Mouse (Mus musculus) lung, postnatal 0 days (tissue): Measurements from ENCODE around the gene Pdcl2. TPM values are rescaled to one million over a fixed set of nuclear protein-coding genes. Genes with fewer than 3 reads are reported as not detected.

Experiments used
- ATAC-seq: fragments of 200-750 bp; cut with Nextera tagmentation; 2 replicates; pipeline ENCODE4 v1.8.0; 2017; ENCODE audit warnings: moderate library complexity
- DNase-seq: peaks from one replicate; pipeline ENCODE4 v3.0.0-alpha.2; 2016; ENCODE audit warnings: low spot score
- H3K27ac ChIP-seq: fragments of 300-500 bp; sonication (generic); 2 replicates; pipeline ENCODE4 v1.5.1; 2014; ENCODE audit warnings: antibody characterized with exemption, mild to moderate bottlenecking, low read length, mixed read lengths
- H3K27me3 ChIP-seq: fragments of 300-500 bp; sonication (generic); replicated peaks from 2 replicates; pipeline ENCODE4 v1.6.1; 2014; ENCODE audit warnings: low read length, mixed read lengths; ENCODE audit not compliant: insufficient read depth
- H3K36me3 ChIP-seq: fragments of 300-500 bp; sonication (generic); 2 replicates; pipeline ENCODE4 v1.6.1; 2014; ENCODE audit warnings: low read length, mixed read lengths; ENCODE audit not compliant: insufficient read depth
- H3K4me1 ChIP-seq: fragments of 300-500 bp; sonication (generic); 2 replicates; pipeline ENCODE4 v1.6.1; 2014; ENCODE audit warnings: antibody characterized with exemption, low read depth, low read length, mixed read lengths; ENCODE audit not compliant: insufficient read depth
- H3K4me2 ChIP-seq: fragments of 300-500 bp; sonication (generic); replicated peaks from 2 replicates; pipeline ENCODE4 v1.6.1; 2014; ENCODE audit warnings: low read depth, mild to moderate bottlenecking, low read length, moderate library complexity, mixed read lengths
- H3K4me3 ChIP-seq: fragments of 300-500 bp; sonication (generic); 2 replicates; pipeline ENCODE4 v1.5.1; 2014; ENCODE audit warnings: low read depth, low read length
- H3K9ac ChIP-seq: fragments of 300-500 bp; sonication (generic); replicated peaks from 2 replicates; pipeline ENCODE4 v1.6.1; 2014; ENCODE audit warnings: low read depth, mild to moderate bottlenecking
- H3K9me3 ChIP-seq: fragments of 300-500 bp; sonication (generic); 2 replicates; pipeline ENCODE4 v1.6.1; 2016; ENCODE audit warnings: low read length, mixed read lengths
- CTCF ChIP-seq: IDR thresholded peaks from 2 replicates; pipeline ENCODE4 v1.5.1; 2016; ENCODE audit warnings: antibody characterized with exemption, mild to moderate bottlenecking
- EP300 ChIP-seq: IDR thresholded peaks from 2 replicates; pipeline ENCODE4 v1.6.1; 2016; ENCODE audit warnings: antibody characterized with exemption, mild to moderate bottlenecking, control low read depth
- WGBS: fragments of 180-500 bp; shearing (Covaris S2); extraction: QIAGEN DNeasy Blood & Tissue Kit; methylation state at CpG from one replicate; pipeline ENCODE4 v1.1.7; 2014; 5-methylcytosine and 5-hydroxymethylcytosine counted together
- polyA plus RNA-seq: library from polyadenylated mRNA; unstranded; fragments of >200 nt; fragmentation: Nextera tagmentation; extraction: Ambion mirVana; gene quantifications from 2 replicates; pipeline ENCODE4 v1.2.1, GENCODE M21; 2015

Gene Pdcl2
- polyA plus RNA-seq, 1 experiment from 2014 or later = not detected

- Histone ChIP-seq H3K4me1 (peaks cover 4% of the 10 kb centered on the region; the same call in 1 of the 2 replicates), H3K9ac (no peak overlapping the region), H3K27ac (no peak overlapping the region), H3K4me3 (no peak overlapping the region), H3K4me2 (no peak overlapping the region), H3K27me3 (0 out of 2 replicates have a peak, but pooled peaks cover 6% of the 10 kb centered on the region), H3K36me3 (no peaks in the 10 kb centered on the region), H3K9me3 (no peaks in the 10 kb centered on the region)
- WGBS = 58% methylated on average over 1 of the region's 1 CpGs
- ATAC-seq = no peak
- DNase-seq = peak; percentile 19
- TF ChIP-seq CTCF = peak; percentile 35
- TF ChIP-seq EP300 = no peak
Observed at GRCm38 (mm10) chr5:76360057-76360456, 29.1 kb upstream of the Pdcl2 start.

DNA sequence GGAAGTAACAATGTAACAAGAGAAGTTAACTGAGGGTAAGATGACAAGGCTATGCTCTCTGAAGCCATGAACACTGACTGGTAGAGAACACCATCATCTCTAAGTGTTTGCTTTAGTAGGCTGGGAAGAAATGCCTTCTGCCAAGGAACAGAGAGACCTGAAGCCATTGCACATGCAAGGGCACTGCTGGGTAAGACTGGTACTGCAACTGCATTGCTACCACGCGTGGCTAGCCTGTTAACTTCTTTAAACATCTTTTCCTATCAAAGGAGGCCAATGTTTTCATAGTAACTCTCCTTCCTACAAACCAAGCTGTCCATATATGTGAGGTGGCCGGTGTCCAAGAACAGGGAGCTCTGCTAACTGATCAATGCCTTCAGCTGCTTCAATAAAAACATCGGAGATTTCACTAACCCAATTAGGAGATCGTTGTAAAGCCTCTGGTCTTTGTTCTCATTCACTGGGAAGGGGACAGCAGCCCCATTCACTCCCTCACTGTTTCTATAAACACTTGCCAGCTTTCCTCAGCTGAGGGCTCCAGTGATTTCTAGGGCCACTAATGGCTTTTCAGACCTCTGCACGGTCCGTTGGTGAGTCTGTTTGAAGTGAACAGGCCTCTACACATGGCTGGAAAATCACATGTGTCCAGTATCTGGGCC lies 21.1 kb upstream of the Pdcl2 start:
- ATAC-seq = peak; percentile 87
- Histone ChIP-seq H3K4me1 (no peaks in the 10 kb centered on the region), H3K36me3 (no peaks in the 10 kb centered on the region), H3K9me3 (no peaks in the 10 kb centered on the region), H3K4me3 (no peak overlapping the region), H3K4me2 (no peak overlapping the region), H3K27ac (no peak overlapping the region), H3K9ac (no peak overlapping the region), H3K27me3 (no peaks in the 10 kb centered on the region)
- peak; percentile 22 for DNase-seq
- WGBS = 64% methylated on average over 7 of the region's 7 CpGs
- TF ChIP-seq EP300 (no peak), CTCF (peak; percentile 54)

DNA sequence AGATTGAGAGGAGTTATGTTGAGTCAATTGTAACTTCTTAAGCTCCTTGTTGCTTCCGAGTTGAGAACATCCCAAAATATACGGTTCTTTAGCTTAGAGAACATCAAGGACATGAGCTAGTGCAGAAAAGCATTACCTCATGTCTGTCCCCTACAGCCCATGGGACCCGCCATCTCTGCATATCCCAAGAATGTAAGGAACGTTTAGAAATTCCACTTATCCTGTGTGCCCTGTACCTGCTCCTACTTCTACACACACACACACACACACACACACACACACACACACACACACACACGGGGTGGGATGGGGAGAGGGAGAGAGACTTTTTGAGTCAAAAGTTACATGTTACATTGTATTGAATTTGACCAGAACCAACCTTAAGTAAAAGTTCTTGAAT lies 20.6 kb upstream of the Pdcl2 start:
- WGBS = 52% methylated on average over 5 of the region's 5 CpGs
- peak; percentile 87 for ATAC-seq
- H3K9me3 ChIP-seq = no peaks in the 10 kb centered on the region
- no peak overlapping the region for H3K4me2 ChIP-seq
- no peak overlapping the region for H3K4me3 ChIP-seq
- H3K27me3 ChIP-seq = no peaks in the 10 kb centered on the region
- no peak overlapping the region for H3K9ac ChIP-seq
- TF ChIP-seq CTCF (no peak), EP300 (peak; percentile 56)
- H3K27ac ChIP-seq = no peak overlapping the region
- no peaks in the 10 kb centered on the region for H3K36me3 ChIP-seq
- peak; percentile 30 for DNase-seq
- H3K4me1 ChIP-seq = no peaks in the 10 kb centered on the region

DNA sequence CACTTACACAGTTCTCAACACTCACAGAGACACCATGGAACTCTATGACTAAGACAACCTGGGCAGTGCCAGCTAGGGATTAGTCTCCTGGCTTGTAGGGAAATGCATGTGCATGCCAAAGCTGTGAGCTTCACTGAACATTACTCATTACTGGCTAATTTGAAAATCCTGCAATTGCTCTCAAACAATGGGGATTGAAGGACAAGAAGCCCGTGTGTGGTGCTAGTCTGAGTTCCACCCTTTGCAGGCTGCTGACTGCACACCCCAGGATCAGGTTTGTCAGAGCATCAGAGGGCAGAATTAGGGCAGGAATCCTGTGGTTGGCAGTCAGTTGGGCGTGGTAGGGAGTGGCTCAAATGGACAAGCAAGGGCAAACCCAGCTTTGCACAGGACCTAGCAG lies 15.2 kb upstream of the Pdcl2 start:
- Histone ChIP-seq H3K27ac (no peak overlapping the region), H3K4me2 (no peak overlapping the region), H3K9me3 (no peaks in the 10 kb centered on the region), H3K36me3 (no peaks in the 10 kb centered on the region), H3K4me3 (no peak overlapping the region), H3K4me1 (no peaks in the 10 kb centered on the region), H3K9ac (no peak overlapping the region), H3K27me3 (no peaks in the 10 kb centered on the region)
- 70% methylated on average over 2 of the region's 2 CpGs for WGBS
- TF ChIP-seq CTCF (no peak), EP300 (no peak)
- DNase-seq (peak; percentile 11), ATAC-seq (no peak)

DNA sequence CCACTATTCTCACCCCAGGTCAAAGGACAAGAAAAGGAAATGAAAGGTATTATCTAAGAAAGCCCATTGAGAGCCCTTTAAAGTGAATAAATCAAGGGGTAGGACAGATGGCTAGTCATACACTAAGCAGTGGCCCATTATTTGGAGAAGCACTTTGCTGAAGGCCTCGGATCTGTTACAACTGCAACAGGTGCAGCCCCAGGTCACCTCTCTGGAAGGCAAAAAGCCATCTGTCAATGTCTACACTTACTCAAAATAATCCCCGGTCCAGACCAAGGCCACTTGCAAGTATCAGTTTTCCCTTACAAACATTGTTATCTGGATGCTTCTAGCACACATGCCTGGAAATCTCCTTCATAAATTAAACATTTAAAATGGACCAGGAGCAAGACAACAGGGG lies 10.0 kb upstream of the Pdcl2 start:
- Histone ChIP-seq H3K9ac (no peak overlapping the region), H3K36me3 (no peaks in the 10 kb centered on the region), H3K9me3 (no peaks in the 10 kb centered on the region), H3K27ac (no peak overlapping the region), H3K4me3 (no peak overlapping the region), H3K4me1 (no peaks in the 10 kb centered on the region), H3K4me2 (no peak overlapping the region), H3K27me3 (no peaks in the 10 kb centered on the region)
- ATAC-seq (no peak), DNase-seq (no peak)
- WGBS = 27% methylated on average over 2 of the region's 2 CpGs
- TF ChIP-seq CTCF = no peak
- no peak for TF ChIP-seq EP300

DNA sequence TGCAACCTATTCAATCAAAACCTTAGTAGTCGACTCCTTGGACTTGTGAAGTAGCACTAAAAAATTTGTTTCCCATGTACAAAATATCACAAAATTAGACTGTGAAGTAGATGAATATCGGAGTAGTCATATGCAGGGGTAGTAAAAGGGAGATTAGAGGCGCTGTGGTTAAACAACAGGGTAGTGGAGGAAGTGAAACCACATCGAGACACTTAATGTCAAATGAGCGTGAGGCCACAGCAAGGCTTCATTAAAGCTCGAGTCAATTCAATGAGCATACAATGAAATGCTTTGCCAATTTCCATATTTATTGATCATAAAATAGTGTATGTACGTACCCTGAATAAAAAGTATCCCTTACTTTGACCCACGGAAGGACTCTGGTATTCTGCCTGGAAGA lies 6.1 kb upstream of the Pdcl2 start:
- TF ChIP-seq CTCF (no peak), EP300 (no peak)
- DNase-seq (no peak), ATAC-seq (no peak)
- Histone ChIP-seq H3K4me2 (no peak overlapping the region), H3K27ac (no peak overlapping the region), H3K9me3 (no peaks in the 10 kb centered on the region), H3K4me3 (no peak overlapping the region), H3K9ac (no peak overlapping the region), H3K36me3 (no peaks in the 10 kb centered on the region), H3K4me1 (no peaks in the 10 kb centered on the region), H3K27me3 (no peaks in the 10 kb centered on the region)
- 79% methylated on average over 8 of the region's 8 CpGs for WGBS

DNA sequence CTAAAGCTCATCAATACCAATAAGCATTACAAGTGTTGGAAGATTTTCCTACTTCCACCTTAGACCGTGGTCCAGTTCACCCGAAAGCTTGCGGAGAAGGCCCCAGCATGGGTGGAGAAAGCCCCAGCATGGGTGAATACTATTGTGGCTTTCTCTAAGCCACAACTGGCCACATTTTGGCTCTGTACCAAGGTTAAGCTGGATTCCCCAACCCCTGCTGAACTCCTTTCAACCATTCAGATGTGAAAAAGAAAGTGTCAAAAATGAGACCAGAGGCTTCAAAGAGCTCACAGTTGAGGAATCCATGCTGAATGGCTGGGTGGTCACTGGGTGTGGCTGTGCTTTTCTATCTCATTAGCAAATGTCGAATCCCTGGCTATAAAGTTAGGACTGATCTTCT lies 2.9 kb upstream of the Pdcl2 start:
- no peak for DNase-seq
- ATAC-seq = no peak
- TF ChIP-seq EP300 (no peak), CTCF (no peak)
- H3K4me2 ChIP-seq = no peak overlapping the region
- H3K4me1 ChIP-seq = no peaks in the 10 kb centered on the region
- WGBS = 83% methylated on average over 4 of the region's 4 CpGs
- H3K4me3 ChIP-seq = no peak overlapping the region
- no peaks in the 10 kb centered on the region for H3K36me3 ChIP-seq
- no peak overlapping the region for H3K27ac ChIP-seq
- H3K9me3 ChIP-seq = no peaks in the 10 kb centered on the region
- H3K9ac ChIP-seq = no peak overlapping the region
- no peaks in the 10 kb centered on the region for H3K27me3 ChIP-seq
